Mouse (Mus musculus): ENCODE measurements around the gene Ankrd63. TPM values are rescaled to one million over a fixed set of nuclear protein-coding genes. Genes with fewer than 3 reads are reported as not detected.
A peak's percentile ranks its signal among the peaks of the same experiment; 100 is the strongest.

The Ankrd63 gene
- polyA plus RNA-seq, 1 experiment from 2014 or later: 0.11 TPM

DNA sequence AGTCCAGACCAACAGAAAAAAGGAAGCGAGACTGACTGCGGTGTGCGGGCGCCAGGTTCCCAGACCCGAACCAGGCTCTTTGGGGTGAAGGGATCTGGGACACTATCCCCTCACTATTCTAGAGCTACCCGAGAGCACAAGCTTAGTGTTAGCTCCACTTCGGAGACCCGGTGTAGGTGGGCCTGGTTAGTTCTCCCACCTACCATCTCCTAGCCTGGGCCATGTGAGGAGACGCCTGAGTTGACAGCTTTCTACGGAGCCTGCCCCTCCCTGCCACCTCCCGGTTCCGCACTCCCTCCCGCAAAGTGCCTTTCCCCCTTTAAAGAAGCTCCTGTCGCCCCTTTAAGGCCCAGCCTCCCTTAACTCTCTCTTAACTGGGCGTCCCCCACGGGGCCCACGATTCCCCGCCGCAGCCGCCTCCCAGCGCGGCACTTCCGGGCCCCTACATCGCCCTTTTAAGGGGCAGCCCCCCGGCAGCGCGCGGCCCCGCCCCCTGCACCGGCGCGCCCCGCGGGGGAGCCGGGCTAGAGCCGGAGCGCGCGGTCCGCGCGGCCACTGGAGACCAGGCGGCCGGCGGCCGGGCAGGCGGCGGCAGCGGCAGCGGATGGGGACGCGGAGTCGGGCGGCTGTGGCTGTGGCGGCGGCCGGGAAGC, 41.6 kb upstream of the Ankrd63 start, which contains the start of gene Inafm2:
Inafm2 (plus strand) TSS at position 527 of the 653 bp plus-strand sequence.
- peak; percentile 94 for ATAC-seq (ENCODE audit: low read depth)
- peaks cover 29% of the 10 kb centered on the region for H3K4me1 ChIP-seq (ENCODE audit: control insufficient read depth, insufficient read depth, low read length)
- peak within 1 kb of the TSS; percentile 81 for H3K4me3 ChIP-seq (ENCODE audit: low read depth, low read length)
- H3K36me3 ChIP-seq (ENCODE audit: control insufficient read depth, insufficient read depth, low read length): peaks cover 5% of the 10 kb centered on the region; the same call in 1 of the 2 replicates
- peak; percentile 97 for DNase-seq (ENCODE audit: low spot score)
- H3K27me3 ChIP-seq (replicated peaks; ENCODE audit: control insufficient read depth, insufficient read depth, low read length): peaks cover 12% of the 10 kb centered on the region
- WGBS: 2% methylated on average over 43 of the region's 57 CpGs
- H3K4me2 ChIP-seq (ENCODE audit: low read depth, low read length): peak within 1 kb of the TSS; percentile 99
- H3K9me3 ChIP-seq (ENCODE audit: control insufficient read depth, low read length): no peaks in the 10 kb centered on the region
- no peak within 1 kb of the TSS for H3K27ac ChIP-seq (replicated peaks; ENCODE audit: low read depth, low read length)
- peak within 1 kb of the TSS; percentile 83 for H3K9ac ChIP-seq (ENCODE audit: low read depth, low read length)

GRCm38 (mm10) chr2:118744621-118745020, 40.9 kb upstream of the Ankrd63 start:
- no peak overlapping the region for H3K27ac ChIP-seq (replicated peaks; ENCODE audit: low read depth, low read length)
- no peaks in the 10 kb centered on the region for H3K9me3 ChIP-seq (ENCODE audit: control insufficient read depth, low read length)
- H3K4me2 ChIP-seq (ENCODE audit: low read depth, low read length): peak overlapping the region; percentile 99
- H3K27me3 ChIP-seq (replicated peaks; ENCODE audit: control insufficient read depth, insufficient read depth, low read length): peaks cover 14% of the 10 kb centered on the region
- H3K36me3 ChIP-seq (ENCODE audit: control insufficient read depth, insufficient read depth, low read length): peaks cover 5% of the 10 kb centered on the region; the same call in 1 of the 2 replicates
- ATAC-seq (ENCODE audit: low read depth) (no peak), DNase-seq (ENCODE audit: low spot score) (no peak)
- peaks cover 25% of the 10 kb centered on the region for H3K4me1 ChIP-seq (ENCODE audit: control insufficient read depth, insufficient read depth, low read length)
- peak overlapping the region; percentile 81; the same call in 1 of the 2 replicates for H3K4me3 ChIP-seq (ENCODE audit: low read depth, low read length)
- H3K9ac ChIP-seq (ENCODE audit: low read depth, low read length): peak overlapping the region; percentile 83; the same call in 1 of the 2 replicates
- WGBS: 10% methylated on average over 7 of the region's 7 CpGs

- no peak for ATAC-seq (ENCODE audit: low read depth)
- H3K27me3 ChIP-seq (replicated peaks; ENCODE audit: control insufficient read depth, insufficient read depth, low read length): peaks cover 14% of the 10 kb centered on the region
- no peaks in the 10 kb centered on the region for H3K36me3 ChIP-seq (ENCODE audit: control insufficient read depth, insufficient read depth, low read length)
- H3K9ac ChIP-seq (ENCODE audit: low read depth, low read length): no peak overlapping the region
- 27% methylated on average over 8 of the region's 8 CpGs for WGBS
- peak; percentile 74 for DNase-seq (ENCODE audit: low spot score)
- H3K27ac ChIP-seq (replicated peaks; ENCODE audit: low read depth, low read length): no peak overlapping the region
- peaks cover 18% of the 10 kb centered on the region for H3K4me1 ChIP-seq (ENCODE audit: control insufficient read depth, insufficient read depth, low read length)
- no peak overlapping the region for H3K4me3 ChIP-seq (ENCODE audit: low read depth, low read length)
- no peak overlapping the region for H3K4me2 ChIP-seq (ENCODE audit: low read depth, low read length)
- H3K9me3 ChIP-seq (ENCODE audit: control insufficient read depth, low read length): no peaks in the 10 kb centered on the region
These were observed 39.6 kb upstream of the Ankrd63 start for GRCm38 (mm10) chr2:118743261-118743943.

DNA sequence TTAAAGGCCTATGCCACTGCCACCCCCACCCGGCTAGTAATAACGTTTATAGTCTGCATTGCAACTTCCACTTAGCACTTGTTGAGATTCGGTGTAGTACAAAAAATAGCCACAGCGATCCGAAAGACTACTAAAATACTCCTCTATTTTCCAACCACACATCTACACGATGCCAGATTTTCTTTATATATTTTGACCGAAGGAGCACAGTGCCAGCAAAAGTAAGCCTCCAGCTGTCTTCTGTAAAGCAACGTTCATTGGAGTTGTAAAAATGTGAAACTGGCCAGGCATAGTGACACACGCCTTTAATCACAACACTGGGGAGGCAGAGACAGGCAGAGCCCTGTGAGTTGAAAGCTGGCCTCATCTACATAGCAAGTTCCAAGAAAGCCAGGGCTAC, 37.4 kb upstream of the Ankrd63 start:
- DNase-seq (ENCODE audit: low spot score) (no peak), ATAC-seq (ENCODE audit: low read depth) (no peak)
- 64% methylated on average over 9 of the region's 9 CpGs for WGBS

GRCm38 (mm10) chr2:118740341-118740740, 36.6 kb upstream of the Ankrd63 start:
- ATAC-seq (ENCODE audit: low read depth) (no peak), DNase-seq (ENCODE audit: low spot score) (no peak)
- Histone ChIP-seq H3K27me3 (replicated peaks; ENCODE audit: control insufficient read depth, insufficient read depth, low read length) (peaks cover 14% of the 10 kb centered on the region), H3K4me1 (ENCODE audit: control insufficient read depth, insufficient read depth, low read length) (0 out of 2 replicates have a peak, but pooled peaks cover 6% of the 10 kb centered on the region), H3K27ac (replicated peaks; ENCODE audit: low read depth, low read length) (no peak overlapping the region), H3K9ac (ENCODE audit: low read depth, low read length) (no peak overlapping the region), H3K4me3 (ENCODE audit: low read depth, low read length) (no peak overlapping the region), H3K9me3 (ENCODE audit: control insufficient read depth, low read length) (no peaks in the 10 kb centered on the region), H3K4me2 (ENCODE audit: low read depth, low read length) (no peak overlapping the region), H3K36me3 (ENCODE audit: control insufficient read depth, insufficient read depth, low read length) (no peaks in the 10 kb centered on the region)
- 56% methylated on average over 3 of the region's 3 CpGs for WGBS

More for the DNA sequence above, 37.4 kb upstream of the Ankrd63 start:
- Histone ChIP-seq H3K4me2 (ENCODE audit: low read depth, low read length) (no peak overlapping the region), H3K27me3 (replicated peaks; ENCODE audit: control insufficient read depth, insufficient read depth, low read length) (peaks cover 14% of the 10 kb centered on the region), H3K4me1 (ENCODE audit: control insufficient read depth, insufficient read depth, low read length) (0 out of 2 replicates have a peak, but pooled peaks cover 6% of the 10 kb centered on the region), H3K9ac (ENCODE audit: low read depth, low read length) (no peak overlapping the region), H3K36me3 (ENCODE audit: control insufficient read depth, insufficient read depth, low read length) (no peaks in the 10 kb centered on the region), H3K9me3 (ENCODE audit: control insufficient read depth, low read length) (no peaks in the 10 kb centered on the region), H3K27ac (replicated peaks; ENCODE audit: low read depth, low read length) (no peak overlapping the region), H3K4me3 (ENCODE audit: low read depth, low read length) (no peak overlapping the region)

DNA sequence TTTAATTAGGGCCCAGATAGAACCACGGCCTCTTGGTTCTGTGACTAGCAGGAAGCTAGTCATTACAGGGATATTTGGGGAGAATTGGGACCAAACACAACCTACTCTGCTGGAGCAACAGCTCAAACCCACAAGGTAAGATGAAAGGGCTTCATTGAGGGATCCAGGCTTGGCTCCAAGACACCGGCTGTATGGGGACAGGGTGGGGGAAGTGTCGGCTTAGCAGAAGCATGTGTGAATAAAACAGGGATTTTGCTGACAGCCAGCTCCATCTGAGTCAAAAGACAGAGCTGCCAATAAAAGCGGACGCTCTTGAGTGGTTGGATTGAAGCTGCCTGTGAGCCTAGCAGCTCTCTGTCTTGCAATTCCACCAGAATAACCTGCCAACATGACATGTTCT, 29.6 kb upstream of the Ankrd63 start:
- 48% methylated on average over 5 of the region's 5 CpGs for WGBS
- no peak overlapping the region for H3K4me3 ChIP-seq (ENCODE audit: low read depth, low read length)
- ATAC-seq (ENCODE audit: low read depth) (no peak), DNase-seq (ENCODE audit: low spot score) (no peak)
- peaks cover 6% of the 10 kb centered on the region for H3K4me1 ChIP-seq (ENCODE audit: control insufficient read depth, insufficient read depth, low read length)
- no peaks in the 10 kb centered on the region for H3K36me3 ChIP-seq (ENCODE audit: control insufficient read depth, insufficient read depth, low read length)
- H3K9me3 ChIP-seq (ENCODE audit: control insufficient read depth, low read length): no peaks in the 10 kb centered on the region
- no peak overlapping the region for H3K27ac ChIP-seq (replicated peaks; ENCODE audit: low read depth, low read length)
- H3K4me2 ChIP-seq (ENCODE audit: low read depth, low read length): no peak overlapping the region
- H3K27me3 ChIP-seq (replicated peaks; ENCODE audit: control insufficient read depth, insufficient read depth, low read length): 0 out of 2 replicates have a peak, but pooled peaks cover 9% of the 10 kb centered on the region
- H3K9ac ChIP-seq (ENCODE audit: low read depth, low read length): no peak overlapping the region

DNA sequence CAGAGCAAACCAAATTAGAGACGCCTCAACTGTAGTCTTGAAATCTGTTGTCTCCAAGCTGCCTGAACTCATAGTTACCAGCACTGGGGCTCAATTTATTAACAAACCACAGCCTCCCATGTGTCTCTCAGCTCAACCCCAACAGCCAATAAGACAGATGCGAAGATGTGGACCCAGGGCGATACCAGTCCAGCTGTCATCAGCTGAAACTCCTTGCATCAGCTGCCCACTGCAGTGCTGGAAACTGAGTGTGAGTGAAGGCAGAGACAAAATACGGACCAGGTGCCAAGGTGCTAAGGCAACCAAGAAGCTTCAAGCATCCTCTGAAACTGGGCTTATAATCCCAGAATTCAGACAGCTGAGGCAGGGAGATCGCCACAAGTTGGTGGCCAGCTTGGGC, 28.2 kb upstream of the Ankrd63 start:
- no peak overlapping the region for H3K9ac ChIP-seq (ENCODE audit: low read depth, low read length)
- DNase-seq (ENCODE audit: low spot score): no peak
- no peak overlapping the region for H3K4me3 ChIP-seq (ENCODE audit: low read depth, low read length)
- no peaks in the 10 kb centered on the region for H3K9me3 ChIP-seq (ENCODE audit: control insufficient read depth, low read length)
- 0 out of 2 replicates have a peak, but pooled peaks cover 9% of the 10 kb centered on the region for H3K27me3 ChIP-seq (replicated peaks; ENCODE audit: control insufficient read depth, insufficient read depth, low read length)
- WGBS: 76% methylated on average over 5 of the region's 5 CpGs
- no peak overlapping the region for H3K4me2 ChIP-seq (ENCODE audit: low read depth, low read length)
- no peak for ATAC-seq (ENCODE audit: low read depth)
- H3K27ac ChIP-seq (replicated peaks; ENCODE audit: low read depth, low read length): no peak overlapping the region
- H3K36me3 ChIP-seq (ENCODE audit: control insufficient read depth, insufficient read depth, low read length): no peaks in the 10 kb centered on the region
- peaks cover 11% of the 10 kb centered on the region for H3K4me1 ChIP-seq (ENCODE audit: control insufficient read depth, insufficient read depth, low read length)

DNA sequence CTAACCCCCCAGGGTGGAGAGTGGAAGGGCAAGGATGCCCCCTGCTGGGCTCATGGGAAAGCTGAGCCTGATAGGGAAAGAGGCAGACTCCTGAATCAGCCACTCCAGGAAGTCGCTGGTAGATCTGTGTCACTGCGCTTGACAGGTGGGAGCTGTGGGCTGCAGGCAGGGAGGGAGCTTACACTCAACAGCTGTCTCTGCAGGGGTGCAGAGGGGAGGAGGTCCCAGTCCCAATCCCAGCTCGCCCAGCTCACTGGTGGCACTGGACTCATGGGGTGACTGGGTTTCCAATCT, 26.8 kb upstream of the Ankrd63 start:
- Histone ChIP-seq H3K9me3 (ENCODE audit: control insufficient read depth, low read length) (no peaks in the 10 kb centered on the region), H3K36me3 (ENCODE audit: control insufficient read depth, insufficient read depth, low read length) (no peaks in the 10 kb centered on the region), H3K4me3 (ENCODE audit: low read depth, low read length) (no peak overlapping the region), H3K27ac (replicated peaks; ENCODE audit: low read depth, low read length) (no peak overlapping the region), H3K9ac (ENCODE audit: low read depth, low read length) (no peak overlapping the region), H3K4me2 (ENCODE audit: low read depth, low read length) (no peak overlapping the region), H3K4me1 (ENCODE audit: control insufficient read depth, insufficient read depth, low read length) (peaks cover 11% of the 10 kb centered on the region), H3K27me3 (replicated peaks; ENCODE audit: control insufficient read depth, insufficient read depth, low read length) (0 out of 2 replicates have a peak, but pooled peaks cover 9% of the 10 kb centered on the region)
- DNase-seq (ENCODE audit: low spot score) (peak; percentile 79), ATAC-seq (ENCODE audit: low read depth) (peak; percentile 62)
- 3% methylated on average over 3 of the region's 3 CpGs for WGBS

All from embryonic facial prominence, embryonic 14.5 days (tissue).